In genomic region chr6:140847165-140847564, GRCm38 (mm10) we compare ENCODE assay signal across 18 mouse cellular contexts.
"Had no signal": no experiment of that assay in that cellular context is flagged by ENCODE, and none has a peak within 500 bp of the region (broad histone marks: within the 10 kb centered on the region; RNA-seq: fewer than 3 reads in every experiment).

No protein-coding gene starts in this region.

- H3K27ac ChIP-seq: lung, embryonic 15.5 days; macrophage; midbrain, embryonic 13.5 days; midbrain, embryonic 15.5 days; neural tube, embryonic 12.5 days had no signal

- H3K4me1 ChIP-seq: lung, embryonic 15.5 days; megakaryocyte, embryonic 14.5 days; midbrain, embryonic 15.5 days; neural tube, embryonic 12.5 days had no signal

- DNase-seq: liver, postnatal 0 days; lung, adult 2 months; lung, postnatal 14 days; lung, postnatal 36 days; retina, postnatal 1 day; right cerebral cortex, postnatal 25 days; right cerebral cortex, postnatal 4 days; spleen, adult 18-20 months; thymus, adult 18-20 months; thymus, postnatal 14 days; thymus, postnatal 36 days had no signal

- ATAC-seq: liver, postnatal 0 days; lung, postnatal 0 days; midbrain, embryonic 13.5 days; midbrain, embryonic 15.5 days had no signal

- H3K4me3 ChIP-seq: lung, embryonic 15.5 days; megakaryocyte, embryonic 14.5 days; midbrain, embryonic 13.5 days; midbrain, embryonic 15.5 days; neural tube, embryonic 12.5 days had no signal
